Mouse (Mus musculus) heart, embryonic 13.5 days (tissue): ENCODE results near the gene Vgll4. TPM values are rescaled to one million over a fixed set of nuclear protein-coding genes. Genes with fewer than 3 reads are reported as not detected.
A peak's percentile ranks its signal among the peaks of the same experiment; 100 is the strongest.

Source experiments
- ATAC-seq: fragments of 200-750 bp; cut with Nextera tagmentation; 2 replicates; pipeline ENCODE4 v1.8.0; 2017; ENCODE audit warnings: moderate TSS enrichment; ENCODE audit not compliant: insufficient number of reproducible peaks, low FRiP score, low TSS enrichment; ENCODE audit errors: extremely low read depth
- H3K27ac ChIP-seq: fragments of 300-500 bp; sonication (generic); replicated peaks from 2 replicates; pipeline ENCODE4 v1.5.1; 2015; ENCODE audit warnings: moderate library complexity, mild to moderate bottlenecking, inconsistent platforms
- H3K27me3 ChIP-seq: fragments of 300-500 bp; sonication (generic); replicated peaks from 2 replicates; pipeline ENCODE4 v1.6.1; 2015; ENCODE audit warnings: mild to moderate bottlenecking, inconsistent platforms
- H3K36me3 ChIP-seq: fragments of 300-500 bp; sonication (generic); 2 replicates; pipeline ENCODE4 v1.6.1; 2015; ENCODE audit warnings: mild to moderate bottlenecking, inconsistent platforms
- H3K4me1 ChIP-seq: fragments of 300-500 bp; sonication (generic); 2 replicates; pipeline ENCODE4 v1.6.1; 2015; ENCODE audit warnings: inconsistent platforms
- H3K4me2 ChIP-seq: fragments of 300-500 bp; sonication (generic); 2 replicates; pipeline ENCODE4 v1.6.1; 2015; ENCODE audit warnings: inconsistent platforms, mild to moderate bottlenecking, moderate library complexity
- H3K4me3 ChIP-seq: fragments of 300-500 bp; sonication (generic); 2 replicates; pipeline ENCODE4 v1.5.1; 2015; ENCODE audit warnings: moderate library complexity, mild to moderate bottlenecking, inconsistent platforms
- H3K9ac ChIP-seq: fragments of 300-500 bp; sonication (generic); 2 replicates; pipeline ENCODE4 v1.6.1; 2015; ENCODE audit warnings: inconsistent platforms, mild to moderate bottlenecking, moderate library complexity
- H3K9me3 ChIP-seq: fragments of 300-500 bp; sonication (generic); 2 replicates; pipeline ENCODE4 v1.6.1; 2016; ENCODE audit warnings: inconsistent platforms
- WGBS: fragments of 180-500 bp; shearing (Covaris S2); methylation state at CpG from one replicate; pipeline ENCODE4 v1.1.7; 2015; ENCODE audit warnings: mixed read lengths; 5-methylcytosine and 5-hydroxymethylcytosine counted together
- polyA plus RNA-seq: library from polyadenylated mRNA; unstranded; fragments of >200 nt; fragmentation: Nextera tagmentation; extraction: Ambion mirVana; gene quantifications from 2 replicates; pipeline ENCODE4 v1.2.1, GENCODE M21; 2015

The Vgll4 gene
- polyA plus RNA-seq, 1 experiment from 2014 or later: 62.5 TPM

GRCm38 (mm10) chr6:114814199-114814881, 155.5 kb downstream of the Vgll4 start:
- Histone ChIP-seq H3K4me1 (peaks cover 36% of the 10 kb centered on the region), H3K27ac (no peak overlapping the region), H3K36me3 (no peaks in the 10 kb centered on the region), H3K4me3 (no peak overlapping the region), H3K27me3 (peaks cover 14% of the 10 kb centered on the region; the same call in 1 of the 2 replicates), H3K4me2 (no peak overlapping the region), H3K9me3 (peaks cover 6% of the 10 kb centered on the region; the same call in 1 of the 2 replicates), H3K9ac (no peak overlapping the region)
- ATAC-seq: no peak
- 69% methylated on average over 6 of the region's 6 CpGs for WGBS

DNA sequence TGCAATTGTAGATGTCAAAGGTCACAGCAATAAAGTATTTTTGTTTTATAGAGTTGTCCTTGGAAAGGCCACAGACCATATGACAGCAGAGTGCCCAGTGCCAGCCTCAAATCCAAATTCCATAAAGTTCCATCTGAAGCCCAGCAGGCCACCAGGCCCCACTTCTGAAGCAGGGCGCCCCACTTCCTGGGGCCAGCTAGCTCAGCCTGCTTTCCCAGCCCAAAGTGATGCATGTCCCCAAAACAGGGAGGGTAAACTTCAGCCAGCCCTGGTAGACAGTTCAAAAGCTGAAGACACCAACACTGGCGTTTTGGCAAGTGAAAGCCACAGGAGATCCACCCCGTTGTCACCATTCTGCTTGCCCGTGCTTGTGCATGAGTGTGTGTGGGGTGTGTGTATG, 157.0 kb downstream of the Vgll4 start:
- no peaks in the 10 kb centered on the region for H3K36me3 ChIP-seq
- peaks cover 30% of the 10 kb centered on the region for H3K4me1 ChIP-seq
- H3K4me3 ChIP-seq: no peak overlapping the region
- 80% methylated on average over 4 of the region's 4 CpGs for WGBS
- H3K9me3 ChIP-seq: peaks cover 6% of the 10 kb centered on the region; the same call in 1 of the 2 replicates
- H3K9ac ChIP-seq: no peak overlapping the region
- H3K27me3 ChIP-seq: peaks cover 14% of the 10 kb centered on the region; the same call in 1 of the 2 replicates
- no peak overlapping the region for H3K4me2 ChIP-seq
- ATAC-seq: no peak
- H3K27ac ChIP-seq: 0 out of 2 replicates have a peak overlapping the region, but pooled peaks have one; percentile 15

- Histone ChIP-seq H3K9me3 (peaks cover 6% of the 10 kb centered on the region; the same call in 1 of the 2 replicates), H3K27ac (0 out of 2 replicates have a peak overlapping the region, but pooled peaks have one; percentile 15), H3K4me1 (peaks cover 25% of the 10 kb centered on the region), H3K36me3 (no peaks in the 10 kb centered on the region), H3K27me3 (peaks cover 14% of the 10 kb centered on the region; the same call in 1 of the 2 replicates), H3K9ac (no peak overlapping the region), H3K4me2 (no peak overlapping the region), H3K4me3 (no peak overlapping the region)
- WGBS: 66% methylated on average over 5 of the region's 5 CpGs
- ATAC-seq: no peak
Observed at GRCm38 (mm10) chr6:114812322-114812721, 157.5 kb downstream of the Vgll4 start.

Other genes starting within 250 kb of the Vgll4 start
- 36.6 and 37.0 TPM in 2 replicates for gene Tamm41, start 67.9 kb upstream of the Vgll4 start, polyA plus RNA-seq
- 1.1 and 1.4 TPM in 2 replicates for gene Syn2, start 164.9 kb upstream of the Vgll4 start, polyA plus RNA-seq